Mouse (Mus musculus): Measurements from ENCODE around the gene Phactr3.

DNA sequence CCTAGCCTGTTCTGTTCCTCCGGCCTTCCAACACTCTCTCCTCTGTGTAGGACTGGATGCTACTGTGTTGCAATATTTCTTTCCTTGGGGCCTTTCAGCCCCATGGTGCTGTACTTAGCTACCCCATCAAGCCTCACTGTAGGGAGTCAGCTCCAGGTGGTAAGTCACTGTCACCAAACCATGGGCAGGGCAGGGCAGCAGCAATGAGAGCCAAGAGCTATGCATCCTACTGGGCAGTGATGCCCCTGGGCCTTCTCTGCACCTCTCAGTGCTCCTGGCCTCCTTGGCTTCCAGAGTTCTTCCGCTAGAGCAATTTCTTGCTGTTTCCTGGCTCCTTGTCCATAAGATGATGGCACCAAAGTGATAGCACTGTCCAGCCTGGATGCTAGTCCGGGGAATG, 205.6 kb downstream of the Phactr3 start:
- TF ChIP-seq CTCF (IDR thresholded peaks at IDR 0.05; ENCODE audit: low read depth, low read length) (no peak), POLR2A (IDR thresholded peaks at IDR 0.05; ENCODE audit: borderline replicate concordance, low read depth, low read length) (no peak)

Measured in bone marrow macrophage, adult 2 months (primary cell).